Mouse (Mus musculus) MEL (cell line): Measurements from ENCODE around the gene Hpcal4.
A peak's percentile ranks its signal among the peaks of the same experiment; 100 is the strongest.

Experiments used
- CHD2 ChIP-seq: IDR thresholded peaks from 2 replicates; pipeline ENCODE4 v1.6.1; 2011; ENCODE audit warnings: low read length, improper control_type of control experiment
- CTCF ChIP-seq, 3 experiments: IDR thresholded peaks in 2 of 3; conservative IDR thresholded peaks in 1 of 3; 2 replicates each; pipeline ENCODE4 v1.5.1; 2011 to 2012; ENCODE audit warnings: low read length in 3 of 3, low read depth in 2 of 3, mild to moderate bottlenecking in 2 of 3, improper control_type of control experiment in 1 of 3, inconsistent platforms in 1 of 3, mixed read lengths in 1 of 3, moderate library complexity in 1 of 3; ENCODE audit not compliant: control insufficient read depth in 1 of 3, insufficient read depth in 1 of 3, poor library complexity in 1 of 3, severe bottlenecking in 1 of 3
- ETS1 ChIP-seq: IDR thresholded peaks from 2 replicates; pipeline ENCODE4 v1.6.1; 2012; ENCODE audit warnings: low read depth, mild to moderate bottlenecking, inconsistent platforms, low read length, improper control_type of control experiment, moderate library complexity
- JUND ChIP-seq: IDR thresholded peaks from 2 replicates; pipeline ENCODE4 v1.6.1; 2011; ENCODE audit warnings: low read depth, mild to moderate bottlenecking, improper control_type of control experiment, low read length
- KAT2A ChIP-seq: conservative IDR thresholded peaks from 2 replicates; pipeline ENCODE4 v1.6.1; 2012; ENCODE audit warnings: low read depth, low read length, improper control_type of control experiment, inconsistent platforms
- MAFK ChIP-seq: IDR thresholded peaks from 2 replicates; pipeline ENCODE4 v1.6.1; 2011; ENCODE audit warnings: low read depth, mild to moderate bottlenecking, low read length, improper control_type of control experiment, borderline replicate concordance
- POLR2A ChIP-seq, 2 experiments: IDR thresholded peaks; 2 replicates each; pipeline ENCODE4 v1.6.1; 2011 to 2012; ENCODE audit warnings: low read length in 2 of 2, mild to moderate bottlenecking in 2 of 2, control low read depth in 1 of 2, improper control_type of control experiment in 1 of 2, low read depth in 1 of 2, moderate library complexity in 1 of 2; ENCODE audit not compliant: control insufficient read depth in 1 of 2, insufficient read depth in 1 of 2, poor library complexity in 1 of 2
- SMC3 ChIP-seq: IDR thresholded peaks from 2 replicates; pipeline ENCODE4 v1.6.1; 2011; ENCODE audit warnings: low read depth, low read length, improper control_type of control experiment
- TAL1 ChIP-seq: IDR thresholded peaks from 2 replicates; pipeline ENCODE4 v1.6.1; 2012; ENCODE audit warnings: mild to moderate bottlenecking, inconsistent platforms, low read length, moderate library complexity, mixed read lengths
- TCF12 ChIP-seq: IDR thresholded peaks from 2 replicates; pipeline ENCODE4 v1.6.1; 2014; ENCODE audit warnings: low read depth, mild to moderate bottlenecking, inconsistent platforms, low read length, improper control_type of control experiment, moderate library complexity
- ZNF384 ChIP-seq: IDR thresholded peaks from 2 replicates; pipeline ENCODE4 v1.6.1; 2012; ENCODE audit warnings: low read depth, mild to moderate bottlenecking, inconsistent platforms, low read length, improper control_type of control experiment

GRCm38 (mm10) chr4:123216782-123217181, 33.8 kb downstream of the Hpcal4 start:
- TF ChIP-seq ZNF384 (no peak), CHD2 (no peak), MAFK (no peak), SMC3 (peak; percentile 70), TAL1 (no peak), TCF12 (no peak), JUND (no peak), POLR2A (IDR thresholded peaks at IDR 0.05; ENCODE audit: control insufficient read depth in 1 of 2, insufficient read depth in 1 of 2, low read depth in 1 of 2, low read length in 2 of 2, poor library complexity in 1 of 2) (no peak), CTCF (IDR thresholded peaks at IDR 0.05 in 2 of 3, conservative IDR thresholded peaks at IDR 0.05 in 1 of 3; ENCODE audit: control insufficient read depth in 1 of 3, insufficient read depth in 1 of 3, low read depth in 2 of 3, low read length in 3 of 3, poor library complexity in 1 of 3, severe bottlenecking in 1 of 3) (peak; percentile 80 to 94 (median 94)), ETS1 (no peak), KAT2A (no peak)
